Mouse (Mus musculus) heart, embryonic 14.5 days (tissue): ENCODE results near the gene Gm3029. TPM values are rescaled to one million over a fixed set of nuclear protein-coding genes. Genes with fewer than 3 reads are reported as not detected.
"Not testable (repeated sequence)": the region's sequence is repeated elsewhere in the genome, so short reads cannot be mapped to it uniquely, and the experiment has no call there.

ENCODE experiments used
- ATAC-seq: fragments of 200-750 bp; cut with Nextera tagmentation; 2 replicates; pipeline ENCODE4 v1.8.0; 2017; ENCODE audit warnings: low read depth, moderate TSS enrichment; ENCODE audit not compliant: insufficient number of reproducible peaks, insufficient read depth, low FRiP score
- H3K27ac ChIP-seq, 2 experiments: fragments of 200-500 bp in 1 of 2; fragments of 300-500 bp in 1 of 2; sonication (generic) in 1 of 2; replicated peaks in 1 of 2; 2 replicates each; pipeline ENCODE4 v1.5.1; 2012 to 2014; ENCODE audit warnings: low read depth in 2 of 2, low read length in 2 of 2, control low read depth in 1 of 2, mild to moderate bottlenecking in 1 of 2, mixed read lengths in 1 of 2; ENCODE audit not compliant: control insufficient read depth in 1 of 2, insufficient read depth in 1 of 2
- H3K27me3 ChIP-seq: fragments of 300-500 bp; sonication (generic); 2 replicates; pipeline ENCODE4 v1.6.1; 2014; ENCODE audit warnings: mild to moderate bottlenecking, low read length, control low read depth; ENCODE audit not compliant: control insufficient read depth, insufficient read depth
- H3K36me3 ChIP-seq: fragments of 300-500 bp; sonication (generic); 2 replicates; pipeline ENCODE4 v1.6.1; 2014; ENCODE audit warnings: mild to moderate bottlenecking, control low read depth, low read length, mixed read lengths; ENCODE audit not compliant: control insufficient read depth, insufficient read depth
- H3K4me1 ChIP-seq, 2 experiments: fragments of 200-500 bp in 1 of 2; fragments of 300-500 bp in 1 of 2; sonication (generic) in 1 of 2; 2 replicates each; pipeline ENCODE4 v1.6.1; 2012 to 2014; ENCODE audit warnings: low read length in 2 of 2, control low read depth in 1 of 2, mixed read lengths in 1 of 2; ENCODE audit not compliant: control insufficient read depth in 2 of 2, insufficient read depth in 2 of 2
- H3K4me2 ChIP-seq: fragments of 300-500 bp; sonication (generic); 2 replicates; pipeline ENCODE4 v1.6.1; 2014; ENCODE audit warnings: mild to moderate bottlenecking, low read length
- H3K4me3 ChIP-seq, 2 experiments: fragments of 200-500 bp in 1 of 2; fragments of 300-500 bp in 1 of 2; sonication (generic) in 1 of 2; 2 replicates each; pipeline ENCODE4 v1.5.1; 2012 to 2014; ENCODE audit warnings: low read length in 2 of 2, mild to moderate bottlenecking in 2 of 2, control low read depth in 1 of 2, low read depth in 1 of 2, moderate library complexity in 1 of 2; ENCODE audit not compliant: control insufficient read depth in 1 of 2, insufficient read depth in 1 of 2
- H3K9ac ChIP-seq: fragments of 300-500 bp; sonication (generic); 2 replicates; pipeline ENCODE4 v1.6.1; 2014; ENCODE audit warnings: mild to moderate bottlenecking, low read length
- H3K9me3 ChIP-seq: fragments of 300-500 bp; sonication (generic); 2 replicates; pipeline ENCODE4 v1.6.1; 2016; ENCODE audit warnings: low read length, control low read depth; ENCODE audit not compliant: control insufficient read depth
- WGBS: fragments of 180-500 bp; shearing (Covaris S2); extraction: QIAGEN DNeasy Blood & Tissue Kit; methylation state at CpG from one replicate; pipeline ENCODE4 v1.1.7; 2014; 5-methylcytosine and 5-hydroxymethylcytosine counted together
- polyA plus RNA-seq: library from polyadenylated mRNA; unstranded; fragments of >200 nt; fragmentation: Nextera tagmentation; extraction: Ambion mirVana; gene quantifications from 2 replicates; pipeline ENCODE4 v1.2.1, GENCODE M21; 2014

The Gm3029 gene
- polyA plus RNA-seq: not detected in 2 replicates

- H3K27me3 ChIP-seq, H3K36me3 ChIP-seq, H3K27ac ChIP-seq, H3K4me3 ChIP-seq, H3K9me3 ChIP-seq, H3K9ac ChIP-seq, H3K4me2 ChIP-seq, H3K4me1 ChIP-seq, ATAC-seq: not testable (repeated sequence)
- 40% methylated on average over 1 of the region's 2 CpGs for WGBS
Measured at GRCm38 (mm10) chr14:3931456-3931855, at the start of gene Gm3029. Gene Gm3029, plus strand, starts transcription at chr14:3931756.

GRCm38 (mm10) chr14:3883872-3884271 is 47.7 kb upstream of the Gm3029 start, which contains the start of gene Gm2916:
Gene Gm2916, plus strand, starts transcription at chr14:3884172.
- H3K36me3 ChIP-seq, H3K9ac ChIP-seq, ATAC-seq, H3K4me2 ChIP-seq, H3K27ac ChIP-seq, H3K9me3 ChIP-seq, H3K27me3 ChIP-seq, H3K4me1 ChIP-seq, H3K4me3 ChIP-seq: not testable (repeated sequence)
- WGBS: no CpG with 5 or more reads among the region's 1 CpGs

GRCm38 (mm10) chr14:3963247-3963646 is 31.7 kb downstream of the Gm3029 start, which contains the start of gene Gm3095:
Gene Gm3095, plus strand, starts transcription at chr14:3963547.
- no CpG with 5 or more reads among the region's 2 CpGs for WGBS

More at GRCm38 (mm10) chr14:3963247-3963646, 31.7 kb downstream of the Gm3029 start, which contains the start of gene Gm3095:
- ATAC-seq, H3K36me3 ChIP-seq, H3K4me2 ChIP-seq, H3K27ac ChIP-seq, H3K4me1 ChIP-seq, H3K4me3 ChIP-seq, H3K9ac ChIP-seq, H3K27me3 ChIP-seq, H3K9me3 ChIP-seq: not testable (repeated sequence)

Other genes starting within 250 kb of the Gm3029 start
- not detected in 2 replicates for gene Gm3043, start 243.0 kb upstream of the Gm3029 start, polyA plus RNA-seq
- gene Gm3002, start 121.7 kb upstream of the Gm3029 start, polyA plus RNA-seq: 3.2 and 4.6 TPM in 2 replicates
- gene Gm3033, start 85.5 kb upstream of the Gm3029 start, polyA plus RNA-seq: not detected in 2 replicates
- gene Gm2916, start 47.6 kb upstream of the Gm3029 start, polyA plus RNA-seq: 0.22 and 0.65 TPM in 2 replicates
- 0.27 and 0.96 TPM in 2 replicates for gene Gm3095, start 31.8 kb downstream of the Gm3029 start, polyA plus RNA-seq
- not detected in 2 replicates for gene Gm3099, start 66.6 kb downstream of the Gm3029 start, polyA plus RNA-seq
- 0.54 and 1.6 TPM in 2 replicates for gene Gm5796, start 92.2 kb downstream of the Gm3029 start, polyA plus RNA-seq
- not detected in 2 replicates for gene Gm3115, start 152.4 kb downstream of the Gm3029 start, polyA plus RNA-seq
- 3.4 TPM in 1 of 2 replicates, not detected in the other for gene Gm8108, start 178.8 kb downstream of the Gm3029 start, polyA plus RNA-seq
- gene Gm3127, start 233.3 kb downstream of the Gm3029 start, polyA plus RNA-seq: not detected in 2 replicates